Mouse (Mus musculus): ENCODE measurements around the gene Pabpc4. TPM values are rescaled to one million over a fixed set of nuclear protein-coding genes. Genes with fewer than 3 reads are reported as not detected.
"Not testable (repeated sequence)": the region's sequence is repeated elsewhere in the genome, so short reads cannot be mapped to it uniquely, and the experiment has no call there.

Gene Pabpc4
- polyA plus RNA-seq, 1 experiment from 2014 or later: 110 TPM

DNA sequence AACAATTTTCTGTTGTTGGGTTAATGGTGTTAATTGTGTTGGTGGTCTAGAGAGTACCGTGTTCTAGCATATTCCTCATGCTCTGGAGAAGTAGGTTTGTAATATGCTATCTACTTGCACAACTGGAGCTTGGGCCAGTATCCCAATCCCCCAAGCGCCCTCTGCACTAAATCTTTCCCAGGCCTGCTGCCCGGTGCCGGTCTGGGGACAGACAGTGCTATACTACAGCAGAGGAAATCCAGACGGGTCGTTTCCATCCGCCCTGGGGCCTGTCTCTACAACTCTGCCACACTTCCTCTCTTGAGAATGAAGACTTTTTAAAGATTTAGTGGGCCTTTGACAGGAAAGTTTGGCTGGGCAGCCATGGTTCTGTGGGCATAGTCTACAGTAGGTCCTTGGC lies 30.8 kb downstream of the Pabpc4 start:
- peaks cover 36% of the 10 kb centered on the region for H3K4me1 ChIP-seq
- no peak overlapping the region for H3K4me2 ChIP-seq
- H3K36me3 ChIP-seq: peaks cover 100% of the 10 kb centered on the region
- 87% methylated on average over 7 of the region's 7 CpGs for WGBS (ENCODE audit: insufficient replicate concordance)
- H3K9me3 ChIP-seq (replicated peaks): no peaks in the 10 kb centered on the region
- no peak for ATAC-seq
- H3K4me3 ChIP-seq: no peak overlapping the region
- H3K9ac ChIP-seq: no peak overlapping the region
- H3K27me3 ChIP-seq (replicated peaks): no peaks in the 10 kb centered on the region
- no peak overlapping the region for H3K27ac ChIP-seq

DNA sequence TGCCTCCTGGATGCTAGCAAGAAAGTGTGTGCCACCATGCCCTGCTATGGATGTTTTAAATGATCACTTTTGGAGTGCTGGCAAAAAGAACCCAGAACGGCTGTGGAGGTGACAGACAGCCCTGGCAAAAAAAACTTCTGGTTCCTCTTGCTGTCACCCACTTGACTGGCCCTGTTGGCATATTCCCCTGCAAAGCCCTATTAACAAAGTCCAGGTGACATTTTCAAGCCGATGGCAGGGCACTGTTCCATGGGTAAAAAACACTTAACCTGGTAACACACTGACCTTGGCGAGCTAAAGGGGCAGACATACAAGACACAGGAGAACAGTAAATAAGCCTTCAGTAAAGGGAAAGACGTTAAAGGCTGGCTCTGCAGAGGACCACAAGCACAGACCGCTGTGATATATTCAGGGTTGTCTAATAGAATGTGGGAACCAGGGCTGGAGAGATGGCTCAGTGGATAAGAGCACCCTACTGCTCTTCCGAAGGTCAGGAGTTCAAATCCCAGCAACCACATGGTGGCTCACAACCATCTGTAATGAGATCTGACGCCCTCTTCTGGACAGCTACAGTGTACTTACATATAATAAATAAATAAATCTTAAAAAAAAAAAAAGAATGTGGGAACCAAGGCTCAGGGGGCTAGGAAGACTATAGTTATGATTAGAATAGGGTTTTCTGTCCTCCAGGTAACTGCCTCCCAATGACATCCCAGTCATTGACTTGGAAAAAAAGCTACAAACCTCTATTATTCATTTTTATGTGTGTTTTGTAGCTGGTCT lies 31.7 kb downstream of the Pabpc4 start:
- Histone ChIP-seq H3K27me3 (replicated peaks) (no peaks in the 10 kb centered on the region), H3K9me3 (replicated peaks) (no peaks in the 10 kb centered on the region), H3K4me3 (no peak overlapping the region), H3K36me3 (peaks cover 99% of the 10 kb centered on the region), H3K4me2 (no peak overlapping the region), H3K9ac (no peak overlapping the region), H3K4me1 (peaks cover 27% of the 10 kb centered on the region), H3K27ac (no peak overlapping the region)
- 75% methylated on average over 7 of the region's 7 CpGs for WGBS (ENCODE audit: insufficient replicate concordance)
- no peak for ATAC-seq

DNA sequence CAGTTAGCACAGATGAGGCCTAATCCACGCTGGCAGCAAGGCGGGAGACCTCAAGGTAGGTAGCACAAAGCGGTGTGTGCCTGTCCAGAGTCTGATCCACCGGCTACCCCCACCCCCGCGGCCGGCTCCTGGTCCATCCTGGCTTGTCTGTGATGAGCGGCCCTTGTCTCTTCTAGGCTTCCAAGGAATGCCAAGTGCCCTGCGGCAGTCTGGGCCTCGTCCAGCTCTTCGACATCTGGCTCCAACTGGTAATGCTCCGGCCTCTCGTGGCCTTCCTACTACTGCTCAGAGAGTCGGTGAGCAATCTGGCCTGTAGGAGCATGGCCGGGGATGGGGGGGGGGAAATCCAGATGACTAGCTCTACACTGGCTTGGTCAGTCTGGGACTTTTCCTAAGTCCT lies 32.9 kb downstream of the Pabpc4 start:
- H3K27ac ChIP-seq; H3K4me2 ChIP-seq; H3K9ac ChIP-seq; H3K4me3 ChIP-seq; H3K9me3 ChIP-seq (replicated peaks); ATAC-seq; H3K27me3 ChIP-seq (replicated peaks): not testable (repeated sequence)
- Histone ChIP-seq H3K36me3 (peaks cover 99% of the 10 kb centered on the region), H3K4me1 (peaks cover 17% of the 10 kb centered on the region)
- 89% methylated on average over 15 of the region's 15 CpGs for WGBS (ENCODE audit: insufficient replicate concordance)

DNA sequence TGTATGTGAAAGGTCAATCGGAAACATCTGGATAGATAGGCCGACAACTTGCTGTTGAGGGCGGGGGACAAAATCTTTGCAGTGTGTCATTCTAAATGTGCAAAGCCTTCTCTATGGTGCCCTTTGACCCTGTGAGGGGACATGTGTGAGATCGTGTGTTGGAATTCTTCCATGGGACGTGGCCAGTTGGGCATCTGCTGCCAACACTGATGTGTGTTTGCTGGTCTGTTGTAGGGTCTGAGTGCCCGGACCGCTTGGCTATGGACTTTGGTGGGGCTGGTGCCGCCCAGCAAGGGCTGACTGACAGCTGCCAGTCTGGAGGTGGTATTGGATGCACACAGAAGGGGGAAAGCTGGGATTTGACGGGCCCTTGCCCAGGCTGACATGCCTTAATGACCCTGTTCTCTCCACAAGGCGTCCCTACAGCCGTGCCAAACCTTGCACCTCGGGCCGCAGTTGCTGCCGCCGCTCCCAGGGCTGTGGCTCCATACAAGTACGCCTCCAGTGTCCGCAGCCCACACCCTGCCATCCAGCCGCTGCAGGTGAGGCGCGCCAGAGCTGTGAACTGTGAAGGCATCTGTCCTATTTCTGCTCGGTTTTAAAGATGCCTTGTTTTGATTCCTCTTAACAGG lies 33.5 kb downstream of the Pabpc4 start:
- WGBS (ENCODE audit: insufficient replicate concordance): 91% methylated on average over 21 of the region's 21 CpGs
- Histone ChIP-seq H3K4me2 (no peak overlapping the region), H3K36me3 (peaks cover 99% of the 10 kb centered on the region), H3K9ac (no peak overlapping the region), H3K27me3 (replicated peaks) (no peaks in the 10 kb centered on the region), H3K27ac (no peak overlapping the region), H3K9me3 (replicated peaks) (no peaks in the 10 kb centered on the region), H3K4me1 (peaks cover 17% of the 10 kb centered on the region), H3K4me3 (no peak overlapping the region)
- no peak for ATAC-seq

DNA sequence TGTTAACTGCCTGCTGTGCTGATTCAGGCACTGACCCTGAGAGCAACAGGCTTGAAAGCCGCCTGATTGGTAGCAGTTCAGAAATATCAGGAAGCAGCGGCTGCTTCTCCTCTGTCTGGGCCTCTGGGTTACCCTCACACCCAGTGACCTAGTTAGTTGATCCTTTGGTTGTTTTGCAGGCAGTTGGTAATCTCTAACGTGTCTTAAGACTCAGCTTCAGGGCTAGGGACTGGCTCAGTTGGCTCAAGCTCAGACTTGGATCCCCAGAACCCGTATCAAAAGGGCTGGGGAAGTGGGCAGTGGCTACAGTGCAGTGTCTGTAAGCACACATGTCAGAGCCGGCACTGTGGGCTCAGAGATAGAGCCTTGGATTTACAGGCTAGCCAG lies 34.0 kb downstream of the Pabpc4 start:
- Histone ChIP-seq H3K9ac (no peak overlapping the region), H3K4me3 (no peak overlapping the region), H3K27me3 (replicated peaks) (no peaks in the 10 kb centered on the region), H3K4me2 (no peak overlapping the region), H3K9me3 (replicated peaks) (no peaks in the 10 kb centered on the region), H3K27ac (no peak overlapping the region), H3K4me1 (peaks cover 15% of the 10 kb centered on the region), H3K36me3 (peaks cover 99% of the 10 kb centered on the region)
- no peak for ATAC-seq
- 89% methylated on average over 5 of the region's 5 CpGs for WGBS (ENCODE audit: insufficient replicate concordance)

DNA sequence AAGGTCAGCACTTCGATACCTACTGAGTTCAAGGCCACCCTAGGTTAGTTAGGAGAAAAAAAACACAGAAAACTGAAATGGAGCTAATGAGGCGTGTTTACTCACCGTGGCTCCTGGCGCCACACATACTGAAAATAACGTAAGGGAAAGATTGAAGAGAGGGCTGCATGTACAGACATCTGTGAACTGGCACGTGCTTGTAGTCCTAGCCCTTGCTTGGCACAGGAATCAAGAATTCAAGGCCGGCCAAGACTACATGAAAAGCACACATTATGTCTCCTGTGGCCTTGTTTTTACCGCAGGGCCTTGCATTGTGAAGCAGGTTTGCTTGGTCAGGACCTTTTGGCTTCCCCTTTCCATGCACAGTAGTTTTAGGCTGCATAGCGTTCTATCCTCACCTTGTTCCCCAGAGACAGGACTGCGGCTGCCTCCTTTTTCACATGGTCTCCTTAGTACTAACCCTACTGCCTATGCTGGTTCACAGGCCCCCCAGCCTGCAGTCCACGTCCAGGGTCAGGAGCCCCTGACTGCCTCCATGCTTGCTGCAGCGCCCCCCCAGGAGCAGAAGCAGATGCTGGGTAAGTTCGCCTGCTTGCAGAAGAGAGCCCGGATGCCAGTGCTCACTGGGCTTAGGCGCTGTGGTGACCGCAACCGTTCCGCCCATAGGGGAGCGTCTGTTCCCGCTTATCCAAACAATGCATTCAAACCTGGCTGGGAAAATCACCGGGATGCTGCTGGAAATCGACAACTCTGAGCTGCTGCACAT lies 35.2 kb downstream of the Pabpc4 start:
- Histone ChIP-seq H3K27ac (no peak overlapping the region), H3K4me2 (no peak overlapping the region), H3K9ac (no peak overlapping the region), H3K4me1 (peaks cover 3% of the 10 kb centered on the region), H3K9me3 (replicated peaks) (no peaks in the 10 kb centered on the region), H3K27me3 (replicated peaks) (no peaks in the 10 kb centered on the region), H3K36me3 (peaks cover 99% of the 10 kb centered on the region), H3K4me3 (no peak overlapping the region)
- no peak for ATAC-seq
- WGBS (ENCODE audit: insufficient replicate concordance): 93% methylated on average over 22 of the region's 22 CpGs

DNA sequence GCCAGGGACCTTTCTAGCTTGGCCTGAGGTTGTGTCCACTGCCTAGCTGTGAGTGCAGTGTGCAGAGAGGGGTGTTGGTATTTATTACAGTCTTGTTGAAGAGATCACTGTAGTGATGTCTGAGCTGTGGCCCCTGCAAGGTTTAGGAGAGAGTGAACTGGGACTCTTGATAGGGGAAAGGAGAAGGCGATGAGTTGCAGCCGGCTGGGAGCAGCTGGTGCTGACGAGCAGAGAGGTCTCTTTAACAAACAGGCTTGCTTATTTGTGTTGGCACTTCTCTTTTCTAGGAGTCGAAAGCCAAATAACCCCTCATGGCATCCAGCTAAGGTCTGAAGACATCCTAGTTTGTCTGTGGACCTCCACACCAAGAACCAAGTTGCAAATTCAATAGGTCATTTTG lies 36.1 kb downstream of the Pabpc4 start:
- Histone ChIP-seq H3K4me2 (no peak overlapping the region), H3K27me3 (replicated peaks) (no peaks in the 10 kb centered on the region), H3K9ac (no peak overlapping the region), H3K9me3 (replicated peaks) (no peaks in the 10 kb centered on the region), H3K4me3 (no peak overlapping the region), H3K27ac (no peak overlapping the region), H3K36me3 (peaks cover 99% of the 10 kb centered on the region), H3K4me1 (no peaks in the 10 kb centered on the region; the same call in 1 of the 2 replicates)
- ATAC-seq: no peak
- 82% methylated on average over 4 of the region's 4 CpGs for WGBS (ENCODE audit: insufficient replicate concordance)

DNA sequence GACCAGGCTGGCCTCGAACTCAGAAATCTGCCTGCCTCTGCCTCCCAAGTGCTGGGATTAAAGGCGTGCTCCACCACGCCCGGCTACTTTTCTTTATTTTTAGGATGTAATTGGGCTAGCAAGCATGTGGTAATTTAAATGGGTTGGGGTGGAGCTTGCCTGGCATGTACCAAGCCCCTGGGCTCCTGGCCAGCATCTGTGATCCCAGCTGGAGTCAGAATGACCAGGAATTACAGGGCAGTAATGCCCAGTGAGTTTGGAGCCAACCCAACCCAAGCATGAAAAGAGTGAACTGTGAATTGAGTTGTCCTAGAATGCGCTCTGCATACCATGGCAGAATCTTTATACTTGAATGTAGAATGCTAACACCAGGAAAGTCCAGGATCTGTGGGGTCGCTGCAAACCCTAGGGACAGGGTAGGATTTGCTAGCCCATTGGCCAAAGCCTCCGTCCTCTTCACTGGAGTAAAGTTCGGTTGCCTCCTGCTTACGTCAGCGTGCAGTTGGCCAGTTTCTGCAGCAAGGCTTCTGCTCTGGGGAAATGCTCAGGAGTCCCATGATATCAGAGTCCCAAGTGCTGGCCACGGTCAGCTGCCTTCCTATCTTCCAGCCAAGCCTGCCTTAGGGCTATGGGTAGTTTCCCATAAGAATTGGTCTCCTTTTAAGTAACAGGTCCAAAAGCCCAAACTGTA lies 37.0 kb downstream of the Pabpc4 start:
- H3K27ac ChIP-seq: no peak overlapping the region; the same call in 1 of the 2 replicates
- 90% methylated on average over 11 of the region's 11 CpGs for WGBS (ENCODE audit: insufficient replicate concordance)
- no peaks in the 10 kb centered on the region; the same call in 1 of the 2 replicates for H3K4me1 ChIP-seq
- H3K4me3 ChIP-seq: no peak overlapping the region
- H3K36me3 ChIP-seq: peaks cover 99% of the 10 kb centered on the region
- no peak overlapping the region for H3K4me2 ChIP-seq
- no peaks in the 10 kb centered on the region for H3K27me3 ChIP-seq (replicated peaks)
- no peak overlapping the region for H3K9ac ChIP-seq
- no peaks in the 10 kb centered on the region for H3K9me3 ChIP-seq (replicated peaks)
- ATAC-seq: no peak

DNA sequence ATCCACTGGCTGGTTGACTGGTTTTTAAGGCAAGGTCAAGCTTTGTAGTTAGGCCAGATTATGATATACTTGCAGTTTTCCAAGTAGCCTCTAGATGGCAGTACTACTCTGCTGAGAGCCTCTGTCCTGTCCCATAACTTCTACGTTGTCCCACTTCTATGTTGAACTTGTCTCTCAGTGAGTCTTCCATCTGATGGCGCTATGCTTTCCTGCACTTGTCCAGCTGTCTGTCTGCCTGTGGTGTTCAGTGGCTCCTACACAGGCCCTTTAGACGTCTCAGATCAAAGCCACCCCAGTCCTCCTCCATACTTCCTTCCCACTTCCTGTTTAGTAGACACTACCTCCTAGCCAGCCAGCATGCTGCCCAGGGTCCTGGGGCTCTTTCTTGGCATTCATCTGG lies 43.6 kb downstream of the Pabpc4 start:
- H3K27ac ChIP-seq: 0 out of 2 replicates have a peak overlapping the region, but pooled peaks have one; percentile 21
- peaks cover 51% of the 10 kb centered on the region for H3K36me3 ChIP-seq
- no peaks in the 10 kb centered on the region for H3K27me3 ChIP-seq (replicated peaks)
- H3K4me3 ChIP-seq: no peak overlapping the region
- H3K9me3 ChIP-seq (replicated peaks): no peaks in the 10 kb centered on the region
- 0 out of 2 replicates have a peak, but pooled peaks have one; percentile 23 for ATAC-seq
- no peak overlapping the region for H3K9ac ChIP-seq
- H3K4me2 ChIP-seq: no peak overlapping the region
- 17% methylated on average over 3 of the region's 3 CpGs for WGBS (ENCODE audit: insufficient replicate concordance)
- 0 out of 2 replicates have a peak, but pooled peaks cover 4% of the 10 kb centered on the region for H3K4me1 ChIP-seq

DNA sequence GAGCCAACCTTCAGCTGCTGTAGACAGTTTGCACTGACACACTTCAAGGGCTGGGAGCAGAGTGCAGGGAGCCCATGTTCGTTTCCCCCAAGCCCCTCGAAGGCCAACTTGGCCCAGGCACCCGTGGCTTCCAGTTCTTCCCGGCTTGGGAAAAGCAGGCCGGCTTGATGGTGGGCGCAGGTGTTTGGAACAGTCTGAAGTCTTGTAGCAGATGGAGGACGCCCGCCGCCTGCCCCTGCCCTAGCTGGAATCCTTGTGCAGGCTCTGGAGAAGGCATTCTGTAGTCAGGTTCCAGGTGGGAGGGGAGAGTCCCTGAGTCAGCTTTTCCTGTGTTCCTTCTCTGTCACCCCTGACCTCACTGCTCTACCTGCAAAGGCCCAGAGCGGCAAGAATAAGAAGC lies 44.8 kb downstream of the Pabpc4 start:
- H3K9ac ChIP-seq: no peak overlapping the region
- H3K27me3 ChIP-seq (replicated peaks): no peaks in the 10 kb centered on the region
- 0 out of 2 replicates have a peak, but pooled peaks cover 4% of the 10 kb centered on the region for H3K4me1 ChIP-seq
- WGBS (ENCODE audit: insufficient replicate concordance): 76% methylated on average over 10 of the region's 10 CpGs
- H3K36me3 ChIP-seq: peaks cover 39% of the 10 kb centered on the region
- H3K4me2 ChIP-seq: no peak overlapping the region
- no peak overlapping the region for H3K27ac ChIP-seq
- H3K4me3 ChIP-seq: no peak overlapping the region
- ATAC-seq: no peak
- H3K9me3 ChIP-seq (replicated peaks): no peaks in the 10 kb centered on the region

DNA sequence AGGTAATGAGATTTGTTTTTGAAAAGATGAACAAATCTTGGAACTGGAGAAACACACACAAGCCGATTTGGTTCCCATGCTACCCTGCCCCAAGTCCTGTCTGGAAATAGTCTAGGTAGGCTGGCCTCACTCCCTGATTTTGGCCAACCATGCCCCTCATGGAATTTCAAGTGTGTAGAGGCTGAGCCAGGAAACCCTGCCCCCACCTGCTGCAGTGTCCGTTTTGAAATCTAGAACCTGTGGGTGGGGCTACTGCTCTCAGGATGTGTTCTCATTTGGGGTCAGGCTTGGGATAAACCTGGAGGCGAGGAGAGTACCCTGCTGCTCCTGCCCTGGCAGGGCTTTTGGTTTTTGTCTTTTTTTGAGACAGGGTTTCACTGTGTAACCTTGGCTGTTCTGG lies 46.1 kb downstream of the Pabpc4 start:
- WGBS (ENCODE audit: insufficient replicate concordance): 43% methylated on average over 3 of the region's 3 CpGs
- H3K4me2 ChIP-seq: no peak overlapping the region

More for the DNA sequence above, 46.1 kb downstream of the Pabpc4 start:
- H3K9me3 ChIP-seq (replicated peaks): no peaks in the 10 kb centered on the region
- H3K4me1 ChIP-seq: peaks cover 12% of the 10 kb centered on the region
- no peak for ATAC-seq
- H3K27ac ChIP-seq: no peak overlapping the region
- no peak overlapping the region for H3K9ac ChIP-seq
- H3K27me3 ChIP-seq (replicated peaks): no peaks in the 10 kb centered on the region
- peaks cover 26% of the 10 kb centered on the region for H3K36me3 ChIP-seq
- H3K4me3 ChIP-seq: no peak overlapping the region
